Mouse (Mus musculus) A20 (cell line): ENCODE results near the gene Rad51b.

Experiments used
- DNase-seq: peaks from one replicate; pipeline ENCODE4 v3.0.0-alpha.2; 2011; ENCODE audit warnings: low read depth, low spot score

Rad51b gene

DNA sequence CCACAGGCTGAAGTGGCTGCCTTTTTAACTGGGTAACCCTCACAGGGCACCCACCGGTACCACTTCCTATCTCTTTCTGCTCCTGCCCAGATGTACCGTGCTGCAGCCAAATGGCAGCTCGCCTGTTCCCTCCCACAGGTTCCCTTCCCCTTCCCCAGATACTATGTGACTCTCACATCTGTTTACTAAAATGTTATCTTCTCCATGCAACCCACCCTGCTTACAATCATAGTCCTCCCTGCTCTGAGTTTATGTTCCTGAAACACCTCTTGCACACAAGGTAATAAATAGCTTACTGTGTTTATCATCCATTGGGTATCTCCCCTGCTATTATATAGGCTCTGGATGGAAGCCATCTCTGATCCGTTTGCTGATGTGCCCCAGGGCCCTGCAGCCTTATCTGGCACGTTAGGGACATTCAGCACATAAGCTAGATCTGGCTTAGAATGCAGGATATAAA, 530.2 kb downstream of the Rad51b start:
- DNase-seq, result no peak

GRCm38 (mm10) chr12:79827735-79828134, 530.7 kb downstream of the Rad51b start:
- DNase-seq, result no peak

GRCm38 (mm10) chr12:79830686-79831085, 533.6 kb downstream of the Rad51b start:
- no peak for DNase-seq

- DNase-seq, result no peak
Measured at GRCm38 (mm10) chr12:79832611-79833010, 535.5 kb downstream of the Rad51b start.

- no peak for DNase-seq
Measured at GRCm38 (mm10) chr12:79835521-79835920, 538.4 kb downstream of the Rad51b start.

GRCm38 (mm10) chr12:79838181-79838961, 541.3 kb downstream of the Rad51b start:
- no peak for DNase-seq

DNA sequence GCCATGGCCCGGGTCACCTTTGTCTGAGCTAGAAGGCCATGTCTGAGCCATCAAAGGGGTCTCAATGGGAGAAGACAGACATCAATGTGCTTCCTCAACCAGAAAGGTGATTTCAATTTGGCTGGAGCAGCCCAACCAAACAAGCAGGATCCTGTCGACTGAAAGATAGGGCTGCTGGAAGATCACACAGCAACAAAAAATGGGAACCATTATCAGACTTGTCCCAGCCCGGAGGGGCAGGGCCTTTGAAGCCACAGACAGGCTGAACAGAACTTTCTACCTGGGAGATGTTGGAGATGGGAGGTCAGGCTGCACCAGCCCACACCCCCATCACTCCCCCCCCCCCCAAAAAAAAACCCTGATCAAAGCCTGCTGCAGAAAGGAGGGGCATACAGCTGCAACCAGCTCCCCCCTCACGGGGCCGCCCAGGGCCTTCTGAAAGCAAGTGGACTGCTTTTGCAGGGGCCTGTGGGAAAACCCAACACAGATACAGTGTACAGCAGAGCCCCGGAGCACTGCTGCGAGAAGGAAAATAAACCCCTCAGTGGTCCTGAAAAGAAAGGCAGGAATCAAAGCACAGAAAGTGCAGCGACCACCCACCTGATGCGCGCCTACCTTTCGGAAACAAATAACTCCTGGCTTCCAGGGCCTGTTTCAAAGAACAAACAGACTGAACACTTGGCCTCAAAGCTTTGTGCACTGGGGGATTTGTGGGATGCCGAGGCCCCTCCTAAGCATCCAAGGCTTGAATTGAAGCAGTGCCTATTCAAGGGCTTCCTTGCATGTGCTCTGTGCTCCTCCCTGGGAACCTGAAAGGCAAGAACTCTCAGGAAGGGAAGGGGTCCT, 542.2 kb downstream of the Rad51b start:
- DNase-seq, result no peak

DNA sequence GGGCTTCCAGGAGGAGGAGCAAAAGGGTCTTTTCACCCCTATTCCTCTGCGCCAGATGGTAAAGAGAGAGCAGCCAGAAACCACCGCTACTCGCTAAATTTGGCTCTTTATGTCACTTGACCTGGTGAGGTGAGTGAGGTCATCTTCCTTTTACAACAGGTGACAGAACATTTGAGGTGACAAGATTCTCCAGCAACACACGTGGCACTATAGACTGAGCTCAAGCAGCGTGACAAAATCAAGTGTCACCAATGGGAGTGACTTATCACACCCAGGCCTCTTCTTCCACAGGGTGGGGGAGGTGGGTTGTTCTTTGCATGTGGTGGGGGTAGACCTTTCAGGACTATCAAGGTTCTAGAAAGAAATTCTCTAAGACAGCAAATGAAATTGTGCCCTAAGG, 543.4 kb downstream of the Rad51b start:
- peak; percentile 14 for DNase-seq

DNA sequence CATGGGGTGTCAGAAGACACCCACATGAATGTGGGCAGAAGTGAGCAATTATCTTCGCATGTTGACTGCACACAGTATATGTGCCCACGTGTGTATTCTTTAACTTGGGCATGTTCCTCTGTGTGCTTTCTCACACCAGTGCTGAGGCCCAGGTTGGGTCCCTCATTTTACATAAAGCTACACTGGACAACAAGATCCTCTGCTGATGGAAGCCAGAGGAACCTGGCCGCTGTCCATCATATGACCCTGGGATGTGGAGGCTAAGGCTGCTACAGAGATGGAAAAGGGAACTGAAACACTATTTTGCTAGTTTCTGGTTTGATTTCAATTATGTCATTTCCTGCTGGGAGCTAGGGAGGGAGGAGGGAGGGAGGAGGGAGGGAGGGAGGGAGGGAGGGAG, 544.2 kb downstream of the Rad51b start:
- DNase-seq, result peak; percentile 62

- no peak for DNase-seq
Measured at GRCm38 (mm10) chr12:79842319-79842718, 545.2 kb downstream of the Rad51b start.

- no peak for DNase-seq
Measured at GRCm38 (mm10) chr12:79843002-79843401, 545.9 kb downstream of the Rad51b start.

DNA sequence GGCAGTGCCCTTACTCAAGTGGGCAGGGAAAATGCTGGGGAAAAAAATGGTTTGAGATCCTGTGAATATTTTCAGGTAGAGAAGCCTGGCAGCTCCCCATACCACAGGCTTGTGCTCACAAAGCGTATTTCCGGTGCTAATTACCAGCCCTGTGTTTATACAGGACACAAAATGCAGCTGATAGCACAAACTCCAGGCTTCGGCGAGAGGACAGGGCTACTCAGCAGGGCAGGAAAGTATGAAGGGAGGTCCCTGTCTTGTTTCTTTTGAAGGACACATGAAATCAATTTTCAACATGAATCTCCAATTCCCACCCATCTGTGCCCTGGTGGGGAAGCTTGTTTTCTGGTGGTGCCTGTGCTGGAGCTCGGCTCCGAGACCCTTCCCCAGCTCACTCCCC, 546.4 kb downstream of the Rad51b start:
- DNase-seq, result no peak

DNA sequence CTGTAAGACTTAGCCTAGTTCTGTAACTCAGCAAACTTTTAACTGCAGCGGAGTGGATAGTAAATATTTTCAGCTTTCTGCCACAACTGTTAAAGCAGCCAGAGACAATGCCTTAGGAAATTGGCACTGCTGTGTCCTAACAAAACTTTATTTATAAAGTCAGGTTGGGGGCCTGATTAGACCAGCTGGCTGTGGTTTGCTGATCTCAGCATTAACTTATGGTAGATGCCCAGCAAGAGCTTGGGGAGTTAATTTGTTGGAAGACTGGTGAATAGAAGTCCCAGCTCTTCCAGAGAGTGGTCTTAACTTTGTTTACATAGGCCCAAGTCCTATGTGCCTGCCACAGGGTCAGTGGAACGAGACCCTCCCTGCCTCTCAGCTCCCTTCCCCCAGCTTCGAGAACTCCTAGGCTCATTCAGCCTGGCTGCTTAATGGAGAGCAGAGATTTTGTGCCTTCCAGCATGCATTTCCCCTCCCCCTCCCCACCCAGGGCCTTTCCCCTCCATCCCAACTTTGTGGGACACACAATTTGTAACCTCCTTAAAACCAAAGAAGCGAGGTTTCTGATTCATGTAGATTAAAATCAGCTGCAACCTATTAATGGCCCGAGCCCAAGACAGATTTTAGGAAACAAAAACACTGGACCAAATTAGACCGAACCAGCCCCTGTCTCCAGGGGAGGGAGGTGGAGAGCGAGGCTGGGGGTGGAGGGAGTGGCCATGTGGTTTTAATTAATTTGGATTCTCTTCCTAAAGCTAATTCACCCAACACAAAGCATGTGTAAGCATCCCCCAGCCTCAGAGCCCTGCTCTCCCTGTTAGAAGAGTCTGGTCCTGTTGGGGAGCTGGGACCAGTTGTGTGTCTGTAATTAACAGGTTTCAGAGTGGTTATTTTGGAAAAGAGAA, 549.4 kb downstream of the Rad51b start:
- no peak for DNase-seq

GRCm38 (mm10) chr12:79848539-79848938, 551.5 kb downstream of the Rad51b start:
- DNase-seq, result no peak

- DNase-seq, result no peak
Measured at GRCm38 (mm10) chr12:79850021-79850420, 552.9 kb downstream of the Rad51b start.

DNA sequence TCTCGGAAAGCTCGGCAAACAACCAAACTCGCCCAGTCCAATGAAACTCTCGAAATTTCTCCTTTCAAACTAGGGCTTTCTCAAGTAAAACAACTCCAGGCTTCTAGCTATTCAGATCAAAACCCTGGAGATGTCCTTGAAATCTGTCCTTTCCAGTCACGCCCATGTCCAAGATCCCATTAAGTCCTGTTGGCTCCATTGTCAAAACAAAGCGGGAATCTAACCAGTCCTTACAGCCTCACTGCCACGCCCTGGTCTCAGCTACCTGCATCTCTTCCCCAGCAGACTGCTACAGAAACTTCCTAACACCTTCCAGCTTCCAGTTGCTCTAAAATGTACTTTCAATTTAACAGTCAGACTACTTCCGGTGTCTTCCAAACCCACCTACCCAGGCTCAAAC, 554.8 kb downstream of the Rad51b start:
- no peak for DNase-seq

DNA sequence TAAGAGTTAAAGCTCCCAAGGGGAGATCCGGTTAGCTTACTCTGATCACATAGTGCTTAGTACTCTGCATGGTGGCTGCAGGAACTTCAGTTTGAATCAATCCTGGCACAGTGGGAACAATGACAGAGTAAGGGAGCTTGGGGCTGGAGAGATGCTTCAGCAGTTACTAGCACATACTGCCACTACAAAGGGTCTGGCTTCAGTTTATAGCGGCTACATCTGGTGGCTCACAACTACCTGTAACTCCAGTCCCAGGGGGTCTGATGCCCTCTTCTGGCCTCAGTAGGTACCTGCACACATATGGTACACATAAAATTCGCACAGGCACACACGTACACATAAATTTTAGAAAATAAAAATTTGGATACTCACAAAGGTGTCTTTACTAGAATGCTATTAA, 555.5 kb downstream of the Rad51b start:
- DNase-seq, result no peak

GRCm38 (mm10) chr12:79853901-79854490, 556.9 kb downstream of the Rad51b start:
- no peak for DNase-seq

- no peak for DNase-seq
Measured at GRCm38 (mm10) chr12:79854507-79854906, 557.4 kb downstream of the Rad51b start.

DNA sequence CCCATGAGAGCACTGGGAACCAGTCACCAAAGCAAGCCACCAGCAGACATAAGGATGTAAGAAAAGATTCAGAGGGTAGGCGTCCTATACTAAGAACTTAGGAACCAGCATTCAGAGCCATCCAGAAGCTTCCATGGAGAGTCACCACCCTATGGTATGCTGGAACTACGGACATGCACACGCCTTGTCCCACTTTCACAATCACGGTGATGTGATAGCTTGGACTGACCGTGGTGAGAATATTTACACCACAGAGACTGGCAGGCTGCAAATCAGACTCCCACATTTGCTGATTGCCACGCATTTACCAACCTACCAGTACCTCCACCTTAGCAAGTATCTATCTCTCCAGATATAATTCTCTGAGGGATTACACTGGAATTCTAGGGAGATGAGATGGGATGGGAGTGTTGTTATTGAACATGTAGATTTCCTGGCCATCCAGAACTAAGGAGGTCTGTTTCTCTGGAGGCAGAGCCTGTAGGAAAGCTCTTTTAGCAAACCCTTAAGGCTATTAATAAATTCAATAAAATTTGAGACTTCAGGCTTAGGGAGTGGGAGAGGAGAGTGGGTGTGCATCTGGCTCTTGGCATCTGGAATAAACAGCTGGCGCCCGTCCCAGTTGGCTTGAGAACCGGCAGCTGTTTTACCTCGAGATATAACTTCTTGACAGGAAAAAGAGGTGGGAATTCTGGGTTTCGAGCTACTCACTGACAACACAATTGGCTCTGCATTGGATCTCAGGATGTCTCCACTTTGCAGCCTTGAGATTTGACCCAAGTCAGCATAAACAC, 559.2 kb downstream of the Rad51b start:
- no peak for DNase-seq

DNA sequence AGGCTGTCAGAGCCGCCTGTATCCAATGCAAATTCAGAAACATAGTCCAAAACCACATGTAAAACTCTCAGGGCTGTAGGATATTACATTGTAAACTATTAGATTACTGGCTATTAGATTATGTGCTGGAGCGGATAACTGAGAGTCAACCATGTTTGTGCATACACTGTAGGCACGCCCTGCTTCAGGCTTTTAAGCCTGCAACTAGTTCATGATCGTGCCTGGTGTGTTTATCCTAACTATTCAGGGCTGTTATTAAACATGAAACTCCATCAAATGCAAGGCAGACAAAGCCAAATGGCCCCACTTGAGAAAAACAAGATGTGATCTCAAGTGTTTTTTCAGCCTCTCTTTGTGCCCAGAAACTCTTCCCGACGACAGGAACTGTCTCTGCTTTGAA, 560.6 kb downstream of the Rad51b start:
- no peak for DNase-seq
